Mouse (Mus musculus) kidney, adult 2 months (tissue): ENCODE data around the gene Sipa1.

Source experiments
- CTCF ChIP-seq: fragments of 200-500 bp; conservative IDR thresholded peaks from 2 replicates; pipeline ENCODE4 v1.5.1; 2011; ENCODE audit warnings: low read depth, mild to moderate bottlenecking, control low read depth, low read length, moderate library complexity, mixed read lengths; ENCODE audit not compliant: insufficient read depth, insufficient read length
- POLR2A ChIP-seq: fragments of 200-500 bp; IDR thresholded peaks from one replicate; pipeline ENCODE4 v1.6.1; 2011; ENCODE audit warnings: low read depth, low read length, control low read depth

DNA sequence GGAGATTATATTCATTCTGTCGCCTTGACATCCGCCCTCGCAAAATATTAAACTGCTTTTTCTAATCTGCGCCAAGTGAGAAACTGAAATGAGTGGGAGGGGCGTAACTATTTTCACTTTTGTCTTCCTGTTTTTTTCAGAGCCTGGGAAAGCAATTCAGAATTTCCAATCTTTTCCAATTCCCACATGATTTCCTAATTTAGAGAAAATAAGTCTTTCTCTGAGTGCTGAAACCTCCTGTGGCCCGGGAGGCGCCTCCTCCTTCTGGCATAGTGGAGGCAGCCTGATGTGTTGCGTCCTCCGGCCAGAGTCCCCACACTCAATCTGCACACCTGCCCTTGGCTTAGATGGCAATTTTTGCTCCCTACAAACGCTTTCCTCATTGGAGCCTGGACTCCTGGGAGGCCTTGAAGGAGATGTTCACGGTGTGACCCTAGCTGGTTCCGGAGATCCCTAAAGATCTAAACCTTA, 26.9 kb downstream of the Sipa1 start:
- TF ChIP-seq CTCF (no peak), POLR2A (no peak)
